18 mouse cellular contexts compared by ENCODE assay signal in genomic region chr4:117053956-117054355, GRCm38 (mm10). TPM values are rescaled to one million over a fixed set of nuclear protein-coding genes. Genes with fewer than 3 reads are reported as not detected.
DNase-seq lines count a peak whose midpoint lies in the region; ATAC-seq and TF ChIP-seq lines count a peak whose summit lies in the region.
"Had no signal": no experiment of that assay in that cellular context is flagged by ENCODE, and none has a peak within 500 bp of the region (broad histone marks: within the 10 kb centered on the region; RNA-seq: fewer than 3 reads in every experiment).

No protein-coding gene starts in this region.

- H3K4me2 ChIP-seq in hindbrain, embryonic 13.5 days, result no peak overlapping the region
- no peak overlapping the region for H3K4me2 ChIP-seq in liver, embryonic 15.5 days
- no peak overlapping the region for H3K4me2 ChIP-seq in liver, embryonic 11.5 days
- H3K4me2 ChIP-seq in forebrain, embryonic 16.5 days (ENCODE audit: low read length), result no peak overlapping the region
- H3K4me2 ChIP-seq: embryonic facial prominence, embryonic 13.5 days; limb, embryonic 13.5 days; lung, embryonic 14.5 days had no signal

- 70% methylated on average over 4 of the region's 4 CpGs for WGBS in hindbrain, embryonic 13.5 days
- 91% methylated on average over 4 of the region's 4 CpGs for WGBS in hindbrain, embryonic 10.5 days
- 88% methylated on average over 4 of the region's 4 CpGs for WGBS in liver, embryonic 15.5 days (ENCODE audit: insufficient replicate concordance)
- WGBS in liver, embryonic 11.5 days, result 93% methylated on average over 4 of the region's 4 CpGs
- 60% methylated on average over 4 of the region's 4 CpGs for whole genome bisulfite sequencing in forebrain, embryonic 16.5 days

- H3K9me3 ChIP-seq in hindbrain, embryonic 13.5 days, result no peaks in the 10 kb centered on the region
- H3K9me3 ChIP-seq in hindbrain, embryonic 10.5 days, result no peaks in the 10 kb centered on the region
- no peaks in the 10 kb centered on the region for H3K9me3 ChIP-seq in liver, embryonic 15.5 days (replicated peaks)
- H3K9me3 ChIP-seq in liver, embryonic 11.5 days (ENCODE audit: control insufficient read depth, low read length), result no peaks in the 10 kb centered on the region
- H3K9me3 ChIP-seq in forebrain, embryonic 16.5 days (ENCODE audit: control insufficient read depth, low read length), result no peaks in the 10 kb centered on the region
- H3K9me3 ChIP-seq: embryonic facial prominence, embryonic 13.5 days; limb, embryonic 13.5 days had no signal

- no peak overlapping the region for H3K9ac ChIP-seq in hindbrain, embryonic 13.5 days
- H3K9ac ChIP-seq in liver, embryonic 15.5 days, result no peak overlapping the region
- H3K9ac ChIP-seq in liver, embryonic 11.5 days (ENCODE audit: low read depth, low read length), result no peak overlapping the region
- H3K9ac ChIP-seq in forebrain, embryonic 16.5 days (replicated peaks; ENCODE audit: low read depth, low read length), result no peak overlapping the region
- H3K9ac ChIP-seq: embryonic facial prominence, embryonic 13.5 days; limb, embryonic 13.5 days; lung, embryonic 14.5 days had no signal

- no peak for DNase-seq in hindbrain, embryonic 10.5 days (ENCODE audit: low spot score)
- DNase-seq in liver, embryonic 11.5 days (ENCODE audit: low spot score), result no peak
- DNase-seq in brain, embryonic 14.5 days (ENCODE audit: low read depth), result peak; percentile 84
- no peak for DNase-seq in right cerebral cortex, postnatal 4 days
- DNase-seq: adrenal gland, adult 2 months; cerebellum, adult 9-11 months; gastrocnemius, postnatal 36 days; heart, postnatal 10 days; kidney, adult 11 months; lung, embryonic 14.5 days; lung, postnatal 36 days; right cerebral cortex, adult 18-20 months; thymus, postnatal 25 days had no signal

- H3K27ac ChIP-seq in hindbrain, embryonic 13.5 days, result peak overlapping the region; percentile 60
- no peak overlapping the region for H3K27ac ChIP-seq in hindbrain, embryonic 10.5 days
- 0 out of 2 replicates have a peak overlapping the region, but pooled peaks have one; percentile 4 for H3K27ac ChIP-seq in liver, embryonic 15.5 days (replicated peaks)
- H3K27ac ChIP-seq in liver, embryonic 11.5 days (ENCODE audit: low read depth, low read length), result no peak overlapping the region
- H3K27ac ChIP-seq in forebrain, embryonic 16.5 days (ENCODE audit: low read length), result peak overlapping the region; percentile 45; the same call in 1 of the 2 replicates
- H3K27ac ChIP-seq: embryonic facial prominence, embryonic 13.5 days; limb, embryonic 13.5 days had no signal

- no peaks in the 10 kb centered on the region for H3K27me3 ChIP-seq in hindbrain, embryonic 13.5 days
- no peaks in the 10 kb centered on the region for H3K27me3 ChIP-seq in hindbrain, embryonic 10.5 days (ENCODE audit: insufficient read depth, poor library complexity, severe bottlenecking)
- no peaks in the 10 kb centered on the region for H3K27me3 ChIP-seq in liver, embryonic 15.5 days
- no peaks in the 10 kb centered on the region for H3K27me3 ChIP-seq in liver, embryonic 11.5 days (replicated peaks; ENCODE audit: control insufficient read depth, insufficient read depth, low read length)
- H3K27me3 ChIP-seq in forebrain, embryonic 16.5 days (replicated peaks; ENCODE audit: control insufficient read depth, insufficient read depth, low read length), result no peaks in the 10 kb centered on the region
- H3K27me3 ChIP-seq: embryonic facial prominence, embryonic 13.5 days; limb, embryonic 13.5 days had no signal

- TF ChIP-seq POLR2A in brain, embryonic 14.5 days (IDR thresholded peaks at IDR 0.05; ENCODE audit: borderline replicate concordance, extremely low read depth, insufficient read depth, insufficient read length, poor library complexity, severe bottlenecking), result no peak

- no peak for TF ChIP-seq CTCF in brain, embryonic 14.5 days (IDR thresholded peaks at IDR 0.05; ENCODE audit: borderline replicate concordance, extremely low read depth, insufficient read depth, insufficient read length)

- ATAC-seq in hindbrain, embryonic 13.5 days (ENCODE audit: low FRiP score), result no peak
- ATAC-seq in liver, embryonic 15.5 days (ENCODE audit: insufficient read depth), result no peak
- ATAC-seq in liver, embryonic 11.5 days (replicated peaks; ENCODE audit: low FRiP score), result no peak
- peak; percentile 49; the same call in 1 of the 2 replicates for ATAC-seq in forebrain, embryonic 16.5 days

- 0 out of 2 replicates have a peak, but pooled peaks cover 3% of the 10 kb centered on the region for H3K4me1 ChIP-seq in hindbrain, embryonic 13.5 days (replicated peaks)
- H3K4me1 ChIP-seq in hindbrain, embryonic 10.5 days (replicated peaks), result peaks cover 8% of the 10 kb centered on the region; the same call in 1 of the 2 replicates
- H3K4me1 ChIP-seq in liver, embryonic 15.5 days (replicated peaks), result peaks cover 40% of the 10 kb centered on the region
- H3K4me1 ChIP-seq in liver, embryonic 11.5 days (replicated peaks; ENCODE audit: control insufficient read depth, insufficient read depth, low read length), result peaks cover 19% of the 10 kb centered on the region
- H3K4me1 ChIP-seq in forebrain, embryonic 16.5 days (replicated peaks; ENCODE audit: control insufficient read depth, insufficient read depth, low read length), result 0 out of 2 replicates have a peak, but pooled peaks cover 3% of the 10 kb centered on the region
- H3K4me1 ChIP-seq: embryonic facial prominence, embryonic 13.5 days; limb, embryonic 13.5 days had no signal

- H3K36me3 ChIP-seq in hindbrain, embryonic 13.5 days, result peaks cover 17% of the 10 kb centered on the region
- peaks cover 52% of the 10 kb centered on the region for H3K36me3 ChIP-seq in hindbrain, embryonic 10.5 days
- peaks cover 21% of the 10 kb centered on the region for H3K36me3 ChIP-seq in liver, embryonic 15.5 days (replicated peaks)
- 0 out of 2 replicates have a peak, but pooled peaks cover 2% of the 10 kb centered on the region for H3K36me3 ChIP-seq in liver, embryonic 11.5 days (ENCODE audit: control insufficient read depth, insufficient read depth, low read length)
- H3K36me3 ChIP-seq in forebrain, embryonic 16.5 days (ENCODE audit: control insufficient read depth, insufficient read depth), result no peaks in the 10 kb centered on the region

- no peak overlapping the region for H3K4me3 ChIP-seq in hindbrain, embryonic 13.5 days
- H3K4me3 ChIP-seq in hindbrain, embryonic 10.5 days, result no peak overlapping the region
- no peak overlapping the region for H3K4me3 ChIP-seq in liver, embryonic 15.5 days (replicated peaks)
- H3K4me3 ChIP-seq in liver, embryonic 11.5 days (ENCODE audit: low read depth, low read length), result no peak overlapping the region
- no peak overlapping the region for H3K4me3 ChIP-seq in forebrain, embryonic 16.5 days (replicated peaks; ENCODE audit: low read length)
- H3K4me3 ChIP-seq: embryonic facial prominence, embryonic 13.5 days; limb, embryonic 13.5 days had no signal

RNA-seq across cellular contexts. Expression of gene Eif2b3, which starts 34.8 kb away (rescaled TPM):
- 46.3 and 47.4 TPM in 2 replicates for polyA plus RNA-seq in hindbrain, embryonic 13.5 days (2015; fragmentation: Nextera tagmentation; extraction: Ambion mirVana)
- polyA plus RNA-seq in hindbrain, embryonic 10.5 days (2016; fragmentation: Nextera tagmentation; extraction: Ambion mirVana), result 49.1 and 56.2 TPM in 2 replicates
- polyA plus RNA-seq in liver, embryonic 15.5 days (2015; fragmentation: Nextera tagmentation; extraction: Ambion mirVana), result 22.9 and 23.3 TPM in 2 replicates
- polyA plus RNA-seq in liver, embryonic 11.5 days (2014; fragmentation: Nextera tagmentation; extraction: Ambion mirVana), result 69.9 and 80.4 TPM in 2 replicates
- polyA plus RNA-seq in brain, embryonic 14.5 days (2012; rRNA removed), result 24.6 and 25.0 TPM in 2 replicates
- 42.1 and 42.2 TPM in 2 replicates for polyA plus RNA-seq in forebrain, embryonic 16.5 days (2015; fragmentation: Nextera tagmentation; extraction: Ambion mirVana)

RNA-seq across cellular contexts. Expression of gene Ptch2, which starts 41.9 kb away (rescaled TPM):
- 6.8 and 7.9 TPM in 2 replicates for polyA plus RNA-seq in hindbrain, embryonic 13.5 days (2015; fragmentation: Nextera tagmentation; extraction: Ambion mirVana)
- 5.8 and 6.9 TPM in 2 replicates for polyA plus RNA-seq in hindbrain, embryonic 10.5 days (2016; fragmentation: Nextera tagmentation; extraction: Ambion mirVana)
- polyA plus RNA-seq in liver, embryonic 15.5 days (2015; fragmentation: Nextera tagmentation; extraction: Ambion mirVana), result 0.56 and 0.66 TPM in 2 replicates
- polyA plus RNA-seq in liver, embryonic 11.5 days (2014; fragmentation: Nextera tagmentation; extraction: Ambion mirVana), result 1.4 and 1.8 TPM in 2 replicates
- 11.6 and 18.6 TPM in 2 replicates for polyA plus RNA-seq in brain, embryonic 14.5 days (2012; rRNA removed)
- 2.9 and 5.5 TPM in 2 replicates for polyA plus RNA-seq in forebrain, embryonic 16.5 days (2015; fragmentation: Nextera tagmentation; extraction: Ambion mirVana)

RNA-seq across cellular contexts. Expression of gene Hectd3, which starts 58.8 kb away (rescaled TPM):
- polyA plus RNA-seq in hindbrain, embryonic 13.5 days (2015; fragmentation: Nextera tagmentation; extraction: Ambion mirVana), result 19.5 and 21.5 TPM in 2 replicates
- polyA plus RNA-seq in hindbrain, embryonic 10.5 days (2016; fragmentation: Nextera tagmentation; extraction: Ambion mirVana), result 11.3 and 15.4 TPM in 2 replicates
- 8.1 and 8.3 TPM in 2 replicates for polyA plus RNA-seq in liver, embryonic 15.5 days (2015; fragmentation: Nextera tagmentation; extraction: Ambion mirVana)
- 10.8 and 12.0 TPM in 2 replicates for polyA plus RNA-seq in liver, embryonic 11.5 days (2014; fragmentation: Nextera tagmentation; extraction: Ambion mirVana)
- 59.3 and 60.4 TPM in 2 replicates for polyA plus RNA-seq in brain, embryonic 14.5 days (2012; rRNA removed)
- 27.4 and 27.7 TPM in 2 replicates for polyA plus RNA-seq in forebrain, embryonic 16.5 days (2015; fragmentation: Nextera tagmentation; extraction: Ambion mirVana)

RNA-seq across cellular contexts. Expression of gene Urod, which starts 59.7 kb away (rescaled TPM):
- 69.7 and 70.2 TPM in 2 replicates for polyA plus RNA-seq in hindbrain, embryonic 13.5 days (2015; fragmentation: Nextera tagmentation; extraction: Ambion mirVana)
- 106 and 115 TPM in 2 replicates for polyA plus RNA-seq in hindbrain, embryonic 10.5 days (2016; fragmentation: Nextera tagmentation; extraction: Ambion mirVana)
- 579 and 584 TPM in 2 replicates for polyA plus RNA-seq in liver, embryonic 15.5 days (2015; fragmentation: Nextera tagmentation; extraction: Ambion mirVana)
- 344 and 350 TPM in 2 replicates for polyA plus RNA-seq in liver, embryonic 11.5 days (2014; fragmentation: Nextera tagmentation; extraction: Ambion mirVana)
- polyA plus RNA-seq in brain, embryonic 14.5 days (2012; rRNA removed), result 58.9 and 63.2 TPM in 2 replicates
- polyA plus RNA-seq in forebrain, embryonic 16.5 days (2015; fragmentation: Nextera tagmentation; extraction: Ambion mirVana), result 59.1 and 63.4 TPM in 2 replicates

Comparison
In these comparisons a context has a peak if more than half of its experiments do, and no peak if none do; other contexts are left out.
1. H3K27ac ChIP-seq: peak in hindbrain, embryonic 13.5 days (single experiment), liver, embryonic 15.5 days (single experiment) and forebrain, embryonic 16.5 days (single experiment); none in hindbrain, embryonic 10.5 days (single experiment) and liver, embryonic 11.5 days (single experiment).